Mouse (Mus musculus) E14TG2a.4 (cell line): ENCODE data around the gene Mef2d.
A peak's percentile ranks its signal among the peaks of the same experiment; 100 is the strongest.

Experiments
- H3K27me3 ChIP-seq: 2 replicates; pipeline ENCODE4 v1.6.1; 2014; ENCODE audit warnings: low read length, control low read depth; ENCODE audit not compliant: insufficient read depth
- H3K36me3 ChIP-seq: 2 replicates; pipeline ENCODE4 v1.6.1; 2014; ENCODE audit warnings: low read length, control low read depth; ENCODE audit not compliant: insufficient read depth
- H3K4me1 ChIP-seq: replicated peaks from 2 replicates; pipeline ENCODE4 v1.6.1; 2014; ENCODE audit warnings: low read depth, low read length, control low read depth
- H3K4me3 ChIP-seq: replicated peaks from 2 replicates; pipeline ENCODE4 v1.5.1; 2014; ENCODE audit warnings: mild to moderate bottlenecking, low read length
- H3K9me3 ChIP-seq: 2 replicates; pipeline ENCODE4 v1.6.1; 2014; ENCODE audit warnings: low read length, control low read depth
- CTCF ChIP-seq: conservative IDR thresholded peaks from 2 replicates; pipeline ENCODE4 v1.5.1; 2014; ENCODE audit warnings: low read length
- NANOG ChIP-seq: IDR thresholded peaks from 2 replicates; pipeline ENCODE4 v1.6.1; 2014; ENCODE audit warnings: borderline replicate concordance, low read length, mixed read lengths
- POU5F1 ChIP-seq: IDR thresholded peaks from 2 replicates; pipeline ENCODE4 v1.6.1; 2014; ENCODE audit warnings: low read length, borderline replicate concordance

Mef2d gene

DNA sequence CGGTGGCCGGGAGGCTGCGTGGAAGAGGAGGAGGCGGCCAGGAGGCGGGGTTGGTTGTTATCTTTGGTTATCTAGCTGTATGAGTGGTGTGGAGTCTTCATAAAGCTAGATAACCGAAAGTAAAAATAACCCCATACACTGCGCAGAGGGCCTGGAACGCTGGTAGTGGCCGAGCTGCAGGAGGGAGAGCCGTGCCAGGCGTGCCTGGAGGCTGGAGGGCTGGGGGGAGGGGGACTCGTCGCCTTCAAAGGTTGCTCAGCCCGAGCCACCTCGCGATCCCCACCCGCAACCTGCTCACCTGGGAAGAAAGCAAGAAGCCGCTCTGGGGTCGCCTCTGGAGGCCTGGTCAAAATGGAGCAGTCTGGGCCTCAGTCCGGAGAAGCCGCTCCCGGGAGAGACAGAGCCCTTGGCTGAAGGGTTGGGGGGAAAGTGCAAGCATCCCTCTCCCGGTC lies 73.4 kb downstream of the Mef2d start:
- no peak for TF ChIP-seq POU5F1
- TF ChIP-seq NANOG, result no peak
- no peak for TF ChIP-seq CTCF
- H3K4me3 ChIP-seq, result peak overlapping the region; percentile 72

DNA sequence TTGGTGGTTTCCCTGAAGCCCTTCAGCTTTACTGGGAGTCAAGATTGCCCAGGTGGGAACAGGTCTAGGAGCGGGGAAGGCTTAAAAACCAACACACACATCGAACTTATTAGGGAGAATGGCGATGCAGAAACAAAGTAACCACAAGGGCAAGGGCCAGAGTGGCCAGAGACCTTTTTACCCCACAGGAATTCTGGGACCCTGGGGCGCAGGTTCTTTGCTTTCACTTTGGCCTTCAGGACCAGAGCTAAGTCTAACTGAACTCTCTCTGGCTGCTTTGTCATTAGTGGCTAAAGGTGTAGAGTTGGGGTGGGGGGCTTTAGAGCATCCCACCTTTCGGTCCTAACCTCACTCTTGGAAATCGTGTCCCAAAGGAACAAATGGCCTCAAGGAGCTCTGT lies 73.9 kb downstream of the Mef2d start:
- Histone ChIP-seq H3K36me3 (no peaks in the 10 kb centered on the region), H3K4me3 (0 out of 2 replicates have a peak overlapping the region, but pooled peaks have one; percentile 72), H3K9me3 (no peaks in the 10 kb centered on the region), H3K27me3 (peaks cover 94% of the 10 kb centered on the region), H3K4me1 (peaks cover 37% of the 10 kb centered on the region)
- TF ChIP-seq POU5F1 (no peak), NANOG (no peak), CTCF (no peak)

More for the DNA sequence above, 73.4 kb downstream of the Mef2d start:
- no peaks in the 10 kb centered on the region for H3K9me3 ChIP-seq
- H3K4me1 ChIP-seq, result peaks cover 32% of the 10 kb centered on the region
- H3K27me3 ChIP-seq, result peaks cover 97% of the 10 kb centered on the region
- H3K36me3 ChIP-seq, result no peaks in the 10 kb centered on the region

DNA sequence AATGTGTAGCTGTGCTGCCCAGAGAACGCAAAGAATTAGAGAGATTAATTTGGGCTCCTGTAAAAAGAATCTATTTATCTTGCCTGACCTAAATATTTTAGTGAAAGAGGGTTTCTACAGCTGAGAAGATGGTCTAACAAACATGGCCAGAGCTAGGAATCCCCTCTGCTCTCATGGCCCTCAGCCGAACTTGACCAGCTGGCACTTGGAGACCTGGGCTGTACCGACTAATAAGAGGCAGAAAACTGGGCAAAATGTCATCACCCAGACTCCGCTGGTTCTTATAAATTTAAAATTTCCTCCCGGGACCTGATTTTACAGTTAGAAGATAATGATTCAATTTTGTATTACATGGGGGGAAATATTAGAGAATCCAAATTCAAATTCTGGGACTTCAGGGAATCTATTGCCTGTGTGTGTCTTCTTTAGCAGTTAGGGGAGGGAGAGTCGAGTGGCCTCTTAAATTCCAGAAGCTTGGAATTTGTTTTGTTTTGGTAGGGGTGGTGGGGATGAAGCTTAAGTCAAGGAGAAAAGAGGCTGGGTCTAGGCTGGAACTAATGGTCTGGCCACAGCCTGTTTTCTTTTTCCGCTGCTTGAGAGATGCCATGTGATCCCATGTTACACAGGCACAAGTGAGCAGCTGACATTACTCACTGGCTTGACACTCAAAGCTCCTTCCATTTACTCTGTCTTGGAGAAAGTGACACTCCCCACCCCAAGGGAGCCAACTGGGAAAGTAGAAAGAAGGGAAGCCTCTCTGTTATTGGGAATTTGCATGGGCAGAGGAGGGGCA lies 74.6 kb downstream of the Mef2d start:
- H3K36me3 ChIP-seq, result no peaks in the 10 kb centered on the region
- no peak overlapping the region for H3K4me3 ChIP-seq
- H3K27me3 ChIP-seq, result peaks cover 88% of the 10 kb centered on the region
- TF ChIP-seq NANOG (no peak), POU5F1 (no peak), CTCF (no peak)
- H3K4me1 ChIP-seq, result peaks cover 43% of the 10 kb centered on the region
- H3K9me3 ChIP-seq, result no peaks in the 10 kb centered on the region

DNA sequence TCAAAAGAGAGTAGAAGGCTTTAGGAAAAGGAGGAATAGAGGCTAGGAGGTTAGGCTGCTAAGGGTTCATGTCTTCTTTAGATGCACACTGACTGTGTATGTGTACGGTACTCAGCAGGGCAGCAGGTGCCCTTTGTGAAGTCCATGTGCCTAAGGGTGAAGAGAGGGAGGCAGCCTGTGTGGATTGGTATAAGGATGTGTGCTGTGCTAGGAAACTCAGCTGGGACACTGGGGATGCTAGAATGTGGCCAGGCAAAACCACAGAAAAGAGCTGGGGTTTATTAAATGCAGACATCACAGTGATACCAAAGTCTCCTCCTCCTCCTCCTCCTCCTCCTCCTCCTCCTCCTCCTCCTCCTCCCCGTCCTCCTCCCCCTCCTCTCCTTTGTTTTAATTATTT lies 75.5 kb downstream of the Mef2d start:
- no peaks in the 10 kb centered on the region for H3K36me3 ChIP-seq
- no peak for TF ChIP-seq CTCF
- no peak for TF ChIP-seq POU5F1
- TF ChIP-seq NANOG, result no peak
- no peak overlapping the region for H3K4me3 ChIP-seq
- H3K27me3 ChIP-seq, result peaks cover 79% of the 10 kb centered on the region
- no peaks in the 10 kb centered on the region for H3K9me3 ChIP-seq
- H3K4me1 ChIP-seq, result peaks cover 53% of the 10 kb centered on the region

DNA sequence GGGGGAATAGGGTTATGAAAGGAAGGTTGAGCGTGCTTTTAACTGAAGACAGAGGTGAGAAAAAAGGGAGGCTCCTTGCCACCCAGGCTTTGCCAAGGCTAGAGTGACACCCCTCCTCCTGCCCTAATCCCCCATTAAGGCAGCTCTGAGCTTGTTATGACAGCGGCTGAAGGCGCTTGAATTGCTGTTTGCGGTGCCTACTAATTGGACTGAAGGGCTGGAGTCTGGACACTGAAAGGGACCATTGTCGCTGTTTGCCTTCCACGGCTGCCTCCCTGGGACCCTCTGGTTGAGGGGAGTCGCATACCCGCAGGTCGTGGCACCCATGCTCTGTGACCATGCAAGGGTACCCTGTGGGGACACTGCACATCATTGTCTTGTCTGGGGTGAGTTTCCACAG lies 77.8 kb downstream of the Mef2d start:
- peaks cover 40% of the 10 kb centered on the region for H3K4me1 ChIP-seq
- no peaks in the 10 kb centered on the region for H3K36me3 ChIP-seq
- TF ChIP-seq POU5F1, result no peak
- TF ChIP-seq CTCF, result no peak
- no peak for TF ChIP-seq NANOG
- H3K4me3 ChIP-seq, result no peak overlapping the region
- no peaks in the 10 kb centered on the region for H3K9me3 ChIP-seq
- H3K27me3 ChIP-seq, result peaks cover 75% of the 10 kb centered on the region

DNA sequence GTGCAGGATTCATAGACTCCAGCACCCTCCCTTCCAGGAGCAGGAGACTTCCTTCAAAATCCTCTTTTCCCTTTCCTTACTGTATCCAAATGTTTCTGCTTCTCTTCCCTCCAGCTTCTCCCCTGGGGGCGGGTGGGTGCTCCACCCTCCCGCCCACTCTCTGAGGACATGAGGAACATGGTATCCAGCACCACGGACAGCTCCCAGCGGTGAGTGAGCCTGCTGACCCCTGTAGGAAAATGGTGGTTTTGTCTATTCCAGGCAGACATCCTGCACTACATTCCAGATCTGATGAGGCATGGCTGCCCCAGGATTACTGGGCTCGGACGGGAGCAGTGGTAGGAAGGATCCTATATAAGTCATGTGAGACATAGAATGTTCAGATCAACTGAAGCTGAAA lies 78.7 kb downstream of the Mef2d start:
- peaks cover 31% of the 10 kb centered on the region for H3K4me1 ChIP-seq
- no peak overlapping the region for H3K4me3 ChIP-seq
- no peaks in the 10 kb centered on the region for H3K9me3 ChIP-seq
- H3K36me3 ChIP-seq, result no peaks in the 10 kb centered on the region
- peaks cover 75% of the 10 kb centered on the region for H3K27me3 ChIP-seq
- no peak for TF ChIP-seq POU5F1
- no peak for TF ChIP-seq CTCF
